Mouse (Mus musculus) kidney, adult 2 months (tissue): Measurements from ENCODE around the gene H2-K1.

Experiments
- CTCF ChIP-seq: fragments of 200-500 bp; conservative IDR thresholded peaks from 2 replicates; pipeline ENCODE4 v1.5.1; 2011; ENCODE audit warnings: low read depth, mild to moderate bottlenecking, control low read depth, low read length, moderate library complexity, mixed read lengths; ENCODE audit not compliant: insufficient read depth, insufficient read length
- POLR2A ChIP-seq: fragments of 200-500 bp; IDR thresholded peaks from one replicate; pipeline ENCODE4 v1.6.1; 2011; ENCODE audit warnings: low read depth, low read length, control low read depth

DNA sequence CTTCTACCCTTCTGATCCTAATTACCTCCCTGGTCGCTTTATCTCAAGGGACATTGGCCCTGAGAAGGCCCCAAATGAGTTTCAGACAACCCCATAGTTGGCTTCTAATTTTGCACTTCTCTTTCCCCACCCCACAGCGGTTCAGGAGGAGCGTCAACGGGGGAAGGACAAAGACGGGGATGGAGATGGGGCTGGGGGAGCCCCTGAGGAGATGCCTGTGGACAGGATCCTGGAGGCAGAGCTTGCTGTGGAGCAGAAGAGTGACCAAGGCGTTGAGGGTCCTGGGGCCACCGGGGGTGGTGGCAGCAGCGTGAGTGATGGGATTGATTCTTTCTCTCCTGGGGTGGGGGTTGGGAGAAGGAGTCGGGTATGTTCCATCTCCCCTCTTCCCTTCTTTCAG lies 35.4 kb upstream of the H2-K1 start:
- TF ChIP-seq POLR2A (no peak), CTCF (no peak)
